Mouse (Mus musculus) limb, embryonic 14.5 days (tissue): Measurements from ENCODE around the gene Col28a1. TPM values are rescaled to one million over a fixed set of nuclear protein-coding genes. Genes with fewer than 3 reads are reported as not detected.
A peak's percentile ranks its signal among the peaks of the same experiment; 100 is the strongest.

Experiments
- ATAC-seq: fragments of 200-750 bp; cut with Nextera tagmentation; 2 replicates; pipeline ENCODE4 v1.8.0; 2017; ENCODE audit warnings: low read depth, moderate number of reproducible peaks, moderate TSS enrichment; ENCODE audit not compliant: low FRiP score
- DNase-seq: peaks from one replicate; pipeline ENCODE4 v3.0.0-alpha.2; 2015; ENCODE audit warnings: low spot score
- H3K27ac ChIP-seq: fragments of 300-500 bp; sonication (generic); replicated peaks from 2 replicates; pipeline ENCODE4 v1.5.1; 2014; ENCODE audit warnings: low read depth, mild to moderate bottlenecking, low read length, moderate library complexity, mixed read lengths
- H3K27me3 ChIP-seq: fragments of 300-500 bp; sonication (generic); 2 replicates; pipeline ENCODE4 v1.6.1; 2014; ENCODE audit warnings: low read length, mixed read lengths; ENCODE audit not compliant: control insufficient read depth, insufficient read depth
- H3K36me3 ChIP-seq: fragments of 300-500 bp; sonication (generic); 2 replicates; pipeline ENCODE4 v1.6.1; 2014; ENCODE audit warnings: mild to moderate bottlenecking, low read length, moderate library complexity, mixed read lengths; ENCODE audit not compliant: control insufficient read depth, insufficient read depth
- H3K4me1 ChIP-seq: fragments of 300-500 bp; sonication (generic); 2 replicates; pipeline ENCODE4 v1.6.1; 2014; ENCODE audit warnings: antibody characterized with exemption, low read length, mixed read lengths; ENCODE audit not compliant: control insufficient read depth, insufficient read depth
- H3K4me2 ChIP-seq: fragments of 300-500 bp; sonication (generic); replicated peaks from 2 replicates; pipeline ENCODE4 v1.6.1; 2014; ENCODE audit warnings: low read depth, mild to moderate bottlenecking, low read length, moderate library complexity; ENCODE audit not compliant: severe bottlenecking
- H3K4me3 ChIP-seq: fragments of 300-500 bp; sonication (generic); replicated peaks from 2 replicates; pipeline ENCODE4 v1.5.1; 2014; ENCODE audit warnings: low read length
- H3K9ac ChIP-seq: fragments of 300-500 bp; sonication (generic); 2 replicates; pipeline ENCODE4 v1.6.1; 2014; ENCODE audit warnings: mild to moderate bottlenecking, low read depth, low read length, moderate library complexity; ENCODE audit not compliant: severe bottlenecking
- H3K9me3 ChIP-seq: fragments of 300-500 bp; sonication (generic); 2 replicates; pipeline ENCODE4 v1.6.1; 2016; ENCODE audit warnings: low read length; ENCODE audit not compliant: control insufficient read depth
- POLR2A ChIP-seq: fragments of 200-500 bp; IDR thresholded peaks from 2 replicates; pipeline ENCODE4 v1.8.0; 2012; ENCODE audit warnings: inconsistent platforms, mild to moderate bottlenecking, moderate library complexity, borderline replicate concordance; ENCODE audit not compliant: insufficient read depth, insufficient read length; ENCODE audit errors: extremely low read depth
- WGBS: fragments of 180-500 bp; shearing (Covaris S2); extraction: QIAGEN DNeasy Blood & Tissue Kit; methylation state at CpG from one replicate; pipeline ENCODE4 v1.1.7; 2014; 5-methylcytosine and 5-hydroxymethylcytosine counted together
- polyA plus RNA-seq, 2 experiments: library from polyadenylated mRNA; depleted of rRNA in 1 of 2; stranded (reverse) in 1 of 2; unstranded in 1 of 2; fragments of >200 nt; fragmentation: Nextera tagmentation in 1 of 2; extraction: Ambion mirVana in 1 of 2; gene quantifications; 2 replicates each; pipeline versions ENCODE4 v1.2.1 to v1.2.3; 2012 to 2014

Gene Col28a1
- polyA plus RNA-seq, 2 experiments, result 0.28 to 0.49 TPM

GRCm38 (mm10) chr6:7971020-7971760 lies 221.2 kb downstream of the Col28a1 start:
- TF ChIP-seq POLR2A, result no peak
- no peaks in the 10 kb centered on the region for H3K36me3 ChIP-seq
- H3K27me3 ChIP-seq, result no peaks in the 10 kb centered on the region
- H3K4me1 ChIP-seq, result peaks cover 1% of the 10 kb centered on the region
- WGBS, result 24% methylated on average over 5 of the region's 5 CpGs
- ATAC-seq (peak; percentile 49), DNase-seq (peak; percentile 27)
- no peak overlapping the region for H3K4me3 ChIP-seq
- no peaks in the 10 kb centered on the region for H3K9me3 ChIP-seq
- no peak overlapping the region for H3K9ac ChIP-seq
- H3K4me2 ChIP-seq, result no peak overlapping the region
- no peak overlapping the region for H3K27ac ChIP-seq

- Histone ChIP-seq H3K4me1 (peaks cover 6% of the 10 kb centered on the region), H3K27ac (no peak overlapping the region), H3K27me3 (no peaks in the 10 kb centered on the region), H3K36me3 (no peaks in the 10 kb centered on the region), H3K9me3 (no peaks in the 10 kb centered on the region), H3K4me3 (no peak overlapping the region), H3K9ac (no peak overlapping the region), H3K4me2 (no peak overlapping the region)
- peak; percentile 59 for DNase-seq
- 54% methylated on average over 4 of the region's 4 CpGs for WGBS
- ATAC-seq, result peak; percentile 69
- TF ChIP-seq POLR2A, result no peak
Measured at GRCm38 (mm10) chr6:7969376-7969775, 223.0 kb downstream of the Col28a1 start.

GRCm38 (mm10) chr6:7965833-7966522 lies 226.4 kb downstream of the Col28a1 start:
- no peaks in the 10 kb centered on the region for H3K27me3 ChIP-seq
- no peak overlapping the region for H3K9ac ChIP-seq
- no peak overlapping the region for H3K4me3 ChIP-seq
- no peaks in the 10 kb centered on the region for H3K9me3 ChIP-seq
- peaks cover 6% of the 10 kb centered on the region for H3K4me1 ChIP-seq
- DNase-seq (peak; percentile 86), ATAC-seq (peak; percentile 82)
- WGBS, result 24% methylated on average over 11 of the region's 11 CpGs
- no peak for TF ChIP-seq POLR2A
- no peaks in the 10 kb centered on the region for H3K36me3 ChIP-seq
- no peak overlapping the region for H3K27ac ChIP-seq
- no peak overlapping the region for H3K4me2 ChIP-seq

- no peak for TF ChIP-seq POLR2A
Measured at GRCm38 (mm10) chr6:7962749-7963148, 229.7 kb downstream of the Col28a1 start.

GRCm38 (mm10) chr6:7952208-7952607 lies 240.2 kb downstream of the Col28a1 start:
- no peak overlapping the region for H3K4me2 ChIP-seq
- H3K4me3 ChIP-seq, result no peak overlapping the region
- TF ChIP-seq POLR2A, result no peak
- H3K4me1 ChIP-seq, result no peaks in the 10 kb centered on the region
- no peak for ATAC-seq
- no peak overlapping the region for H3K9ac ChIP-seq
- no peaks in the 10 kb centered on the region for H3K36me3 ChIP-seq
- 62% methylated on average over 2 of the region's 2 CpGs for WGBS
- no peaks in the 10 kb centered on the region for H3K9me3 ChIP-seq
- no peaks in the 10 kb centered on the region for H3K27me3 ChIP-seq
- no peak for DNase-seq
- no peak overlapping the region for H3K27ac ChIP-seq

More at GRCm38 (mm10) chr6:7962749-7963148, 229.7 kb downstream of the Col28a1 start:
- Histone ChIP-seq H3K27ac (no peak overlapping the region), H3K36me3 (no peaks in the 10 kb centered on the region), H3K4me2 (no peak overlapping the region), H3K4me3 (no peak overlapping the region), H3K9ac (no peak overlapping the region), H3K27me3 (no peaks in the 10 kb centered on the region), H3K4me1 (peaks cover 6% of the 10 kb centered on the region; the same call in 1 of the 2 replicates), H3K9me3 (no peaks in the 10 kb centered on the region)
- no peak for ATAC-seq
- no peak for DNase-seq
- WGBS, result 80% methylated on average over 7 of the region's 7 CpGs
